24 mouse cellular contexts compared by ENCODE assay signal in the genomic region with DNA sequence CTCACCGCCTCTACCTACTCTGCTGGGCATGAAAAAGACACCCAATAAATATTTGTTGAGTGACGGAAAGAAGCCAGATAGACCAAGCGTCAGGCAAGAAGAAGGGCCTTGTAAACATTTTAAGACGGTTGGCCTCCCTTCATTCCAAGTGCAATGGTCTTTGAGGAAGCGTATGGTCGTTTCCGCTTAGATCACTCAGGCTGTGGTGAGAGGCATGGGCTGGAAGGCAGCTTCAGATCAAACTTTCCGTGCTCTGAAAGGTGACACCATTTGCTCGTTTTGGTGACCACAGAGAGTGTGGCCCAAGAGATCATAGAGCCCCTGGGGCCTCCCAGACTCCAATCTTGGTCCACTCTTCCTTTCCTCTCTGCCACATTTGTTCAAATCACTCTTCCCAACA.
"Had no signal": no experiment of that assay in that cellular context is flagged by ENCODE, and none has a peak within 500 bp of the region (broad histone marks: within the 10 kb centered on the region; RNA-seq: fewer than 3 reads in every experiment).

No protein-coding gene starts in this region.

- H3K36me3 ChIP-seq: heart, embryonic 10.5 days; heart, embryonic 12.5 days; hindbrain, embryonic 10.5 days; hindbrain, embryonic 12.5 days; intestine, embryonic 15.5 days; limb, embryonic 10.5 days; limb, embryonic 12.5 days had no signal

- H3K9ac ChIP-seq: heart, embryonic 12.5 days; hindbrain, embryonic 12.5 days; hindbrain, embryonic 14.5 days; intestine, embryonic 15.5 days; limb, embryonic 12.5 days had no signal

- H3K9me3 ChIP-seq: heart, embryonic 10.5 days; heart, embryonic 12.5 days; hindbrain, embryonic 10.5 days; hindbrain, embryonic 12.5 days; intestine, embryonic 15.5 days; limb, embryonic 10.5 days; limb, embryonic 12.5 days had no signal

- H3K4me3 ChIP-seq: gastrocnemius, adult 2 months; heart, embryonic 10.5 days; heart, embryonic 12.5 days; hindbrain, embryonic 10.5 days; hindbrain, embryonic 12.5 days; intestine, embryonic 15.5 days; layer of hippocampus, adult 2 months; left cerebral cortex, adult 2 months; limb, embryonic 10.5 days; limb, embryonic 12.5 days had no signal

- H3K4me2 ChIP-seq: heart, embryonic 12.5 days; hindbrain, embryonic 12.5 days; hindbrain, embryonic 14.5 days; intestine, embryonic 15.5 days; limb, embryonic 12.5 days; liver, embryonic 11.5 days had no signal

- DNase-seq: gastrocnemius, adult 2 months; gastrocnemius, postnatal 10 days; gastrocnemius, postnatal 25 days; heart, adult 18-20 months; heart, postnatal 10 days; heart, postnatal 4 days; kidney, adult 18-20 months; kidney, adult 8-10 months; kidney, postnatal 14 days; liver had no signal

- ATAC-seq: hindbrain, embryonic 16.5 days; inflammation-experienced regulatory T-cells, adult 6 months; intestine, embryonic 15.5 days; intestine, postnatal 0 days had no signal

- H3K27ac ChIP-seq: gastrocnemius, adult 2 months; heart, embryonic 10.5 days; hindbrain, embryonic 10.5 days; hindbrain, embryonic 12.5 days; hindbrain, embryonic 14.5 days; intestine, embryonic 15.5 days; layer of hippocampus, adult 2 months; left cerebral cortex, adult 2 months; limb, embryonic 10.5 days; limb, embryonic 12.5 days had no signal
